Mouse (Mus musculus) CD4-positive, CD25-positive, alpha-beta regulatory T cell, adult 4 months (primary cell): ENCODE data around the gene Egfr. TPM values are rescaled to one million over a fixed set of nuclear protein-coding genes. Genes with fewer than 3 reads are reported as not detected.

Experiments
- ATAC-seq: one replicate; pipeline ENCODE4 v1.8.0; 2017
- polyA plus RNA-seq, 2 experiments: library from polyadenylated mRNA; unstranded; fragments of 100-300 nt; shearing (Covaris generic); gene quantifications; one replicate each; pipeline ENCODE4 v1.2.1; 2017

The Egfr gene
- polyA plus RNA-seq, 2 experiments from 2014 or later: 0.19 to 1.3 TPM

DNA sequence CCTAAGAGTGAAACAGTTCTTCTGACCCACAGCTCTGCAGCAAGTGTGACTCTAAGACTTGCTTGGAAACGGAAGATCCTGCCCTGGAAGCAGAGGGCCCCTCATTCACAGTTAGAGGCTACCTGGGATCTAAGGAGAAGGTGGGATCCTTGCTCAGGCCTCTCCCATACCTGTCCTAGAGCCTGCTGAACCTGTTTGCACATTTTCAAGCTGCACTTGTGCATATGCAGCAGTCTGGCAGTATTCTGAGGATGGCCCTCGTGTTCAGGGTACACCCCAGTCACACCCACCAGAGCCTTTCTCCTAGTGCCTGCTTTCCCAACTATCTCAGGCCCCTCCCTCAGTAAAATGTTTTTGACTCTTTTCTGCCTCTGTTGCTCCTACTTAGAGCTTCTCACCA lies 29.6 kb downstream of the Egfr start:
- ATAC-seq: no peak

DNA sequence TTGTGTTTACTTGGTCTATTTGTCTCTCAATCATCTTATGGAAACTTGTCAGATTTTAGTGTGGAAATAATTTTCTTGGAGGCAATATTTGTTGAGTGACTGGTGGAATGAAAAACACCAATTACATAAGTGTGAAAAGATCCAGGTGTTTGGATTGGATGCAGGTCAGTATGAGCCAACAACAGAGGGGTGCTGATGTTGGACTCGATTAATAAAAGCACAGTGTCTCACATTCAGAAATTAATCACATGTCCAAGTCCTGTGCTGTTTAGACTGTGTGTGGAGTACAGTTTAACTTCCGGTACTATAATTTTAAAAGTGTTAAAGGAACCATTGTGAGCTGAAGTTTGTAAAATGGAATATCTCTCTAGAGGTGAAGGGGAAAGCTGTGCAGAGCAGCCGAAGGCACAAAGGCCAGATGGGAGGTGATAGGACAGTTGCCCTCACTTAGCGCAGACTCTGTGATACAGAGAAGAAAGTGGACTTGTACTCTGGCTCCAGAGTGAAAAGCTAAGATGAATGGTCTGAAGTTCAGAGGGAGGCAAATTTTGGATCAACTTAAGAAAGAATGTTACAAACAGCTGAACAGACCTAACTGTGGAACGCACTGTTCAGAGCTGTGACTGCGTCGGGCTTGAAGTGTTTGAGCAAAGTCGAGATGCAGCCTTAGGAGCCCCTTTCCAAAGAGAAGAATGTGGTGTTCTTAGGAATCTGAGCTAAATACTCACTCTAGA lies 32.1 kb downstream of the Egfr start:
- no peak for ATAC-seq

DNA sequence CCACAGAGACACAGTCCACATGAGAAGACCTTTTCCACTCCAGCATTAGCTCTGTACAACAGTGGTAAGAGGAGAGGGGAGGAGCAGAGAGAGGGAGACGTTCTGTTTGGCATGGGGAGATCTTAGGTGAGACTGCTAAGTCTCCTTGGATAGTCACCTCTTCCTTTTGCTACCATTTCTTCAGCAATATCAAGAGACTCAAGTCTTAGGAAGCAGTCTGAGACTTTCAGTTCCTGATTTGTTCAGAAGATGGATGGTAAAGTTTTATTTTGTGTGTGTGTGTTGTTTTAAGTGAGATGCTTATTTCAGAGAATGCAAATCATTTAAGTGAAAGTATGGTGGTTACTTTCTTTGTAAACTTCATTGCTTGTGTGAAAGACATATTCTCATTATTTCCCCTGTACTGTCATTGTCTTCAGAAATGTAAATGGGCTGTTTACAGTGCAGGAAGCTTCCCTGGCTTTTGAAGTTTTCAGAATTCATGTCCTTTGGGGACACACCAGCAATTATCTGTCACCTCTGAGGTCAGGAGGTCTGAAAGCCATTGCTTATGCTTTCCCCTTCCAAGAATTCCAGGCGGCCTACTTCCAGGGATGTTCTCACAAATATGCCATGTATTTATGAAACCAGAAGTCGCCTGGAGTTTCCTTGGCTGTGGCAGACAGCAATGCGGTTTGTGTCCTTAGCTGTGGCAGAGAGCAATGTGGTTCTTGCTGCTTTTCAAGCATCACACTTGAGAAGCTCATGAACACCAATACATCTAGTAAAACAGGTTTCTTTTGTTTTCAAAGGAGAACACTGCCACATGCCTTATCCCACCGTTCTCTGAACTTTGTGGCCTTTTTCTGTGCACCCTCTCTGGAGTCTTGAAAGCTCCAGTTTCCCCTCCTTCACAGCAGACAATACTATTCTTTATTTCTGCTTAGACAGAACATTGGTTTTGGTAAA lies 40.9 kb downstream of the Egfr start:
- no peak for ATAC-seq

DNA sequence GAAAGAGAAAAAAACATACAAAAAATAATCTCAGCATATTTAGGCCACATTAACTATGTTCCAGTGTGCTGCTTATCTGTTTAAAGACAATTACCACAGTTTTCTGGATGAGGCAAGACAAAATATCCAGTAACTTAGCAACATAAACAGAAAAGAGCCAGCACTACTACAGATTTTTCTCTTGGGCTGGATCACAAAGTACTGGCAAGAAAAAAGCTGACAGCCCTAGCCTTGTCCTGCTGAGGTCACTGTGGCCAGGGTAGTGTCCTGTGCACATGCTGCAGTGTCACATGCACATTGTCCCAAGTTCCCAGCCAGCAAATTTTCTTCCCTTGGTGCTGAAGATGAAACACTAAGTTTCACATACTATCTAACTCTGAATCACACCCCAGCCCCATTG lies 43.0 kb downstream of the Egfr start:
- ATAC-seq: no peak

DNA sequence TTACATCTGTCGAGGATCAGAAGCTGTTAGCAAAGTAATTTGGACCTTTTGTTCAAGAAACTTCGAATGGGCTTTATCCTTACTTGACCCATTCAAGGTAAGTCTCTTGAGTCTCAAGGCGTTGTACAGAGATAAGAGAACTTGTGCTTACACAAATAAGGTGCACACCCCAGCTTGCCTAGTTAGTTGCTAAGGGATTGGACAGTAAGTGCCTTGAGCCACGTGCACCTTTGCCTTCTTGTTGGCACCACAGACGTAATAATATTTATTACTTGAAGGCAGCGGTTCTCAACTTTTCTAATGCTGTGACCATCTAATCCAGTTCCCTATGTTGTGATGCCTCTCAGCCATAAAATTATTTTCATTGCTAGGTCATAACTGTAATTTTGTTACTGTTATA lies 43.5 kb downstream of the Egfr start:
- no peak for ATAC-seq

DNA sequence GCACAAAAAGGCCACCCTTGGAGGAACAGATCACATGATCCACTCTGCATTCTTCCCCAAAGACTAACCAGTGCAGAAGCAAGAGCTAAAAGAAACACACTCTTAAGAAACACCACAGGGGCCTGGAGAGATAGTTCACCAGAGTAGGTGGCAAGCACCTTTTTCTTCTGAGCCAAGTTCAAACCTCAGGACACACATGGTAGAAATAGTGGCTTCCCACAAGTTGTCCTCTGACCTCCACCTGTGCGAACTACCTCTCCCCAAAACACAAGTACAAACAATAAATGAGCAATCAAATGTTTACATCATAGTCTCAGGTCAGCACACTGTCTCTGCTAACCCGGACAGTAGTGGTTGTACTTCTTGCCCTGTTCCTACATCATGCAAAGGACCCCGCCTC lies 45.5 kb downstream of the Egfr start:
- no peak for ATAC-seq

DNA sequence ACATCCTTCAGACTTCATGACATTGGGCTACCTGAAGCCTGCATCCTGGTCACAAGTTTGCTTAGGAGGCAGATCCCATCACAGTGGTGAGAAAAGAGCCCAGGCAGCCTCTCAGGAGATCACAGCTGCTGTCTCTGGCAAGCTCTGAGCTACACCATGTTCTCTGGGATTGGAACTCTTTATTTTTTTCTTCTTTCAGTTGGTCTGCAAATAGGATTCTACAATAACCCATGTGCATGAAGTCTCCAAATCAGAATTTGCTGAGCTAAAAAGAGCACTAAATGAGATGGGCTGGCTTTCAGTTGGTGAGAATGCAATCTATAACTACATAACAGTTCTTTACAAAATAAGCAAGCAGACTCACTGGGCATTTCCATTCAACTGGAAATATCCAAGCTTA lies 46.1 kb downstream of the Egfr start:
- ATAC-seq: no peak

DNA sequence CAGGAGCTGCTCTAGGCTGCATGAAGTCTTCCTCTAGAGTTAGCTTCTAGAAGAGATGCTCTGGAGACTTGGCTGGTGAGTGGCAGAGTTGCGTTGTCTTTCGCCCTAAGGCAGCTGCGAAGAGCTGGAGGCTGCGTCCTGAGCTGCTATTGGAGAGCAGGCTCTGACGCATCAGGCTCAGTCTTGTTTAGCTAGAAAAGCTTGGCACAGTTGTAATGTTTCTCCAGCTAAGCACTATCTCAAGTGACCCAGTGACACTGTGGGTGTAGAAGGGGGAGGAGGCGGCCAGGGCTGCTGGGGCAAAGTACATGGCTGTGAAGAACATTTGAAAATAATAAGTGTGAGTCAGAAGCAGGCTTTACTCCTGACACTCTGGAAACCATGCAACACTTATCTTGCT lies 48.5 kb downstream of the Egfr start:
- ATAC-seq: no peak

DNA sequence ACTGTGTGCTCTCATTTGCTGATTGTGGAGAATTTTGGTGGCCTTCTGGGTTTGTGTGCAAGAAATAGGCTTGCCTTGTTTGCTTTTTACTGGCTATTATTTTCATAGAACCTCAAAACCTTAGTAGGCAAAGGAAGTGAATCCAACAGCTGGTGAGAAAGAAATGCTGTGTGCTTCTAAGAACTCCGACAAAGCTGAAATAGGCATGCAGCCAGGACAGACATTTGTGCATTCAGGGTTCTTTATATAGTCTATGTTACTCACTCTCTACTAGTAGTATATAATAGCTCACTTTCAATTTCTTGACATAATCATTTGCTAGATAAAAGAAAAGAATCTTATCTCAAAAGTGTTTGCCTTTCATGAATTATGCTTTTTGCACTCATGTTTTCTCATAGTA lies 50.7 kb downstream of the Egfr start:
- no peak for ATAC-seq

DNA sequence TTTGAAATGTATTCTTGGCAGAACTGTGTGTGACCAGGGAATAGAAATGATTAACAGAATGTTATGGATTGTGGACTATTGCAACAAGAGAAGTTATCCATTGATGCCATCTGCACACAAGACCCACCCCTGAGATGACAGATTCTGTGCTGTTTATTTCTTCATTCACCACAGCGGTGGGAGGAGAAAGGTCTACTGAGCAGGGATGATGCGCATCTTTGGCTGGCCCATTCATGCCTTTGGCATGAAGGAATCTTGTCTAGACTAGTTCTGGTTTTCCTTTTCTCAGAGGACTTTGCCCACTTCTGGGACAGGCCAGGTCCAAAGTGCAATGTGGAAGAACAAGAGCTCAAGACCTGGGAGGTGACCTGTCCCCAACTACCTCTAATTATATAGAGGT lies 52.0 kb downstream of the Egfr start:
- ATAC-seq: no peak

DNA sequence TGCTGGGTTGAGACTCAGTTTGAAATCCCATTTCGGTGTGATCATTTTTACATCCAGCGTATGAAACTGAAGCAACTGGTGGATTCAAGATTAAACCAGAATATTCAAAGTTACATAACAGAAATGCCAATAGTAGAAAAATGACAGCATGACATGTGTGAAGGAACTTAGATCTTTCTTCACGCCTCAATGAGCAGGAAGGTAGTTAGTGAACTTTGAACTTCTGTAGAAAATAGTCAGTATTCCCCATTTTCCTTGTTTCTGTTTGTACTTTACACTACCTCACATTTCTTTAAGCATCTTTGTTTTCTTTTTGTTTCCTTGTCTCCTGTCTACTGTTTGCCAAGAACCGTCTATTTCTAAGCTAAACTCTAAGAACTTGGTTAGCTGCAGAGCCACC lies 53.9 kb downstream of the Egfr start:
- ATAC-seq: no peak

DNA sequence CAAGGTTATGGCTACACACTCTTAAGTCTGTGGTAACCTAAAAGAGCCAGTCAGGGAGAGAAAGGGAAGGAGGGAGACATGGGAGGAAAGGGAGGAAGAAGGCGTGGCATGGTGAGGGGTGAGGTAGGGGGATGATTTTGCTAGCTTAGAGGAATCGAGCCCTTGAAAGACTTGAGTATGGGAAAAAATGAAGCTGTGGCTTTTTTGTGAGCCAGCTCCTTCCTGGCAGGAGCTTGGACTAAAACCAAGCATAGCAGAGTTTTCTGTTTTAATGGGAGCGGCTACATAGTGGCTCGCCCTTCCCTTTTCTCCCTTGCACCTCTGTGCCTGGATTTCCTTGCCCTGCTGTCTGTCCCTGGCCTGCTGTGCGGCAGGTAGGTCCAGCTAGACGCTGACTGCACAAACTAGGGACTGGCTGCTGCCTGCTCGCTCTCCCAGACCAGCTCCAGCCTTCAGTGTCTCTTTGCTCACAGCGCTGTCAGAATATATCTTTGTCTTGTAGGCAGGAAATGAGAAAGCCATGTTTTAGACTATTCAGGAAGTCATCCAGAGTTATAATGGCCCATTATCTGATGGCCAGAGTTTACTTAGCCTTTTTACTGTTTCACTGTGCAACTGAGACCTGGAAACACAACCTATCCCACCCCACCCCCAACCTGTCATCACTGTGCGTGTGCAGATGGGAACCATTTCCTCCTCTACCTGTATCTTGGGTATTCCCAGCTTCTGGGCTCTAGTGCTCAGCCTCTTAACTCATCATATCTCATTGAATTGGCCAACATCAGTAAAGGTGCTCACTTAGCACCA lies 57.4 kb downstream of the Egfr start:
- ATAC-seq: no peak

DNA sequence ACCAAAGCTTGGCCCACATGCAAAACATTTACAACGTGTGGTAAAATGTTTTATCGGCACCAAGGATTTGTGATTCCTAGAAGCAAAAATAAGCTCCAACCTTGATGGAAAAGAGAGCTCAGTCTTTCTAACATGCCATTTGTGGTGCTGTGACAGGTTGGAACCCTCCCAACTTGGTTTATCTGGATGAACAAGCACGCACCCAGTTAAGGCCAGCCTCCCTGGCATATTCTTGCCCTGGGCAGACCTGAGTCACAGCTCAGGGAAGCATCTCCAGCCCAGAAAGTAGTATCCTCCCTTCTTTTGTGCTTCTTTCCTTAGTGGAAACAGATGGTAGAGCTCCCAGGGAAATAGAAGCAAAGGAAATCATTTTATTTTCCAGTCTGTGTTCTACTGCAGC lies 58.1 kb downstream of the Egfr start:
- ATAC-seq: no peak

DNA sequence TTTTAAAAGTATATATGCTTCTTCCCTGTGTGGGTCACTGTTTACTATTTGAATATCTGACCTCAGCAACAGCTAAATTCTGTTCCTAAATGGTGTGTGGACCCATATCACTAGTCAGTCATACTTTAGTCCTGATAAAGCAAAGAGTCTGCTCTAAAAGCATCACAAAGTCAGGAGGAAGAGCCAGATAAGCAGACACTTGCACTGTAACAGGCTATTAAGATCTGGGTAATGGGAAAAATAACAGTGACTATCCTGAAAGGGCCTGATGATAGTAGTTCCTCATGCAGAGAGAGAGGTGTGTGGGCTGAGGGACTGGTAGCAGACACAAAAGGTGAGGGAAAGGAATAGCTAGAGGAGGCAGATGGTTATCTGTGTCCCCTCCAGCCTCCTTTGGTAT lies 61.3 kb downstream of the Egfr start:
- ATAC-seq: no peak

DNA sequence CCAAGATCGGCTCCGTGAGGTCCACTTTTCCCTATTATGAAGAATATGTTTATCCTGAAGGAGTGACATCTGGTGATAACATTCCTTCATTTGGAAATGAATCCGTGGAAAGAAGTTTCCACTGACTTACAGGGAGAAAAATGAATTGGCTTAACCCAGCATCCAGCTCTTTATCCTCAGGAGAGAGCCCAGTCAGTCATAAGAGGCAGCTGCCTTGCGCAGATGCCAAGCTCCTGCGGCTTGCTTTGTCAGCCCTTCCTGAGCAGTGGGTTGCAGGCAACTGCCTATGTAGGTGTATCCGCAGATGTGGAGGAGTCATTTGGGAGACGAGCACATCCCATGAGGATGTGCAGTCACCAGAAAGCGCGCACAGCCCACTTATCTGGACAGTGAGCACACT lies 64.4 kb downstream of the Egfr start:
- ATAC-seq: no peak

DNA sequence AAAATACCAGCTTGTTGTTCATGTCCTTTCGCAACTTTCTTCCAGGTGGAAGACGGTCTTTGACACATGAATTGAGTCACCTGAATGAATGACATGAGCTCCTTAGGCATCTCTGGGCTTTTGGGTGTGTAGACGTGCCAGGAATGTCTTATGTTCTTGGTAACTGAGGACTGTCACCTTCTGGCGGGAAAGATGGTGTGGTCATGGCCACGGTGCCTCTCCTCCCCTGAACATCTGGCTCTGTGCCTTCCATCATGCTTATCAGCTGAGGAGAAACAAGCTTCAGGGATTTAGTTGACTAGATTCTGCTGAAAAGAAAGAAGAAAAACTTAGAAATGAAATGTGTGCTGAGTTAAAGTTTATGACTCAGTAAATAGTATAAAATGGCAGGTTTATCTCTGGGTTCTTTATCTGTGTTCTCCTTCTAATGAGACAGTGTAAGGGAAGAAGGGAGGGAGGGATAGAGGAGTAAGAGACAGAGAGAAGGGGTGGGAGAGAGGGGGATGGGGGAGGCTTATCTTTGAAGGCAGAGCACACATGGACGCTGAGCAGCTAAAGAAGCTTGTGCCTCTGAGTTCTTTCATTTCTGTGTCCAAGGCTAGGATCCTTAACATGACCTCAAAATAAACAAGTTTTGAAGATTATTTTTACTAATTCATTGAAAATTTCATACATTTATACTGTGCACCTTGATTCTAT lies 65.5 kb downstream of the Egfr start:
- ATAC-seq: no peak

DNA sequence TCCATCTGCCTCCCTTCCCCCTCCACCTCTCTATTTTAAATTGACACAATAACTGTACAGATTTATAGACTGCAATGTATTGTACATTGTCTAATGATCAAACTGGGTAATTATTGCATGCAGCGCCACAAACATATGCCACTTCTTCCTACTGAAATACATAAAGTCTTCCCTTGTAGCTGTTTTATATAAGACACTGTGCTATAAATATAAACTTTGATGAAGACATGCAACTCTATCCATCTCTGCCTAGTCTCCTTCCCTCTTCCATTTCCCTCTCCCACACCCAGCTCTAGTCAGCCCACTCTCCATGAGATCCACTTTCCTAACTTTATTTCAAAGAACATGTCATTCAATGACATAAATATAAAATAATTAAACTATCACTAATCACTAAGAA lies 67.4 kb downstream of the Egfr start:
- no peak for ATAC-seq

DNA sequence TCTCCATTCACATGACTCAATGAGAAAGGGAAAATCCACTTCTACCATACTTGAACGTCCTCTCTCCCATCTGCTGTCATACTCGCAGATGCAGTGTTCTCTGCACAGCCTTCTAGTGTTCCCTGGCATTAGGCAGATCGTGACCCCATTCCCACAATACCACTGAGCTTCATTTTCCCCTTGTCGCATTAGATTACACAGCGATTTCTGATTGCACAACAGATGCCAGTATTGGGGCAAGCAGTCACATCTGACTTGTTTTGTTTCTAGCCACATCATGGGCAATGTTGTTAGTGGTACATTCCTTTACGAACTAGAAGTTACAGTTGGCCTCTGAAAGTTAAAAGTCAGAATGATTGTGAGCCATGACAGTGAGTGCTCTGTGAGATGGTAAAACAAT lies 68.1 kb downstream of the Egfr start:
- no peak for ATAC-seq

DNA sequence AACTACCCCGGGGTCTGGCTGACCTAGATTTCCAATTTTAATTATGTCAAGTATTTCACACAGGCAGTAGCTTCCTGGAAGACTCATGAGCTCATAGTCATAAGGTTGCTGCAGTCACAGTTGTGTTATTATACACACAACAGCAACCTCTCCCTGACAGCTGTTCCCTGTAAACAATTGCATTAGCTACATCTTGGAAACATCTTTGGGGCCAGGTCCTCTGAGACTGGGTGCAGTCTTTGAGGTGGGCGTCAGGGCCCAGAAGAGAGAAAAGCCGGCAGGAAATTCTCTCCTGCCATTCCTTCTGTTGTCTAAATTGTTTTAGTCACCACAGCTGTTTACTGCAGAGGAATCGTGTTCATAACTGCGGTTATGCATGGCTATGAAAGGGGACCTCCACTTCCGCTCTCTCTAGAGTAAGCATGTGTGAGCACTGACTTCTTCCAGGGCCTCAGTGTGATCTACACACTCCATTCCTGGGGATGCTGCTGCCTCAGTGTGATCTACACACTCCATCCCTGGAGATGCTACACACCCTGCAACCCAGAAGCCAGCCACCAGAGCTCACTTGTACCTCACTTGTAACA lies 69.8 kb downstream of the Egfr start:
- ATAC-seq: no peak

DNA sequence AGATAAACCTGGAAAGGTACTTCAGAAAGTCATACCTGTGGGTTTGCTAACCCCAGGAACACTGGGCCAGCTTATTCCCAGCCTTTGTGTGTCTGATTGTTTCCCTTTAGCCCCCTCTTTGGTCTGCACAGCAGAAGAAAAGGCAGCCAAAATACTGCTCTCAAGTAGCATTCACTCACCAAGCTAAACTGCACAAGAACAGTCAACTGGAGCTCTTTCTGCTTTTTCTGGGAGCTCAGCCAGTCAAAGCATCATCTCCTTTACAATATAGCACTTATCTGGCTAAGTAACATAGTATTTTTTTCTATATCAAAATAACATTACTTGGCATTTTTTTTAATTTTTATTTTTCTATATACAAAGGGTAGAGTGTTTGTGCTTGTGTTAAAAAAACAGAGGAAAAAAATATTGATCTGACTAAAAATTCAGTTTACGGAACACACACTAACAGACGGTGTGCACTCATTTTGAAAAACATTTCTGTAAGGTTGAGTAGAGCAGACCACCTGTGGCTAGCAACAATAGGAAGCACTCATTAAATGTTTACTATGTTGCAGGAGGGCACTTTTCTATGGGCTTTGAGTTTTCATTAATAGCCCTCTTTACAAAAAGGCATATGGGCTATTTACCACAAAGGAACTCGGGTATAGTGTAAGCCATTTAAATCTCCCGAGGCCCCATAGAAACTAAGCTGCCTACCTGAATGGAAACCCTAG lies 72.0 kb downstream of the Egfr start:
- no peak for ATAC-seq

DNA sequence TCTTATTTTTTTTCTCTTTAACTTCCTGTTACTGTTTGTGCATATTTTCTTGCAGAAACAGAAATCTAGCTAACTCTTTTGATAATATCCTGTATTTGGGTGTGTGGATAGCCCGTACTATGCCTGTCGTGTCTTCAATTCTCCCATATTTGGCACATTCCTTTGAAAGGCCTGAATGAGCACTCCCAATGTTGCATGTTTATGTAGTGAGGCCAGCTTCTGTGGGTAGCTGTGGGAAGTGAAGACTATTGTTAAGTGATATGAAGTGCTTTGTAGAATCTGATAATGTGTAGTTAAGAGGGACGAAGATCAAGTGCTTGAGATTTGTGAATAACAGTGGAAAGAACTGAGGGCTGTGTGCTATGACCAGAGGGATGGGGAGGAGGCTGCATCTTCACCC lies 77.5 kb downstream of the Egfr start:
- ATAC-seq: no peak
